Mouse (Mus musculus): ENCODE results near the gene Fcgrt. TPM values are rescaled to one million over a fixed set of nuclear protein-coding genes. Genes with fewer than 3 reads are reported as not detected.

Gene Fcgrt
- total and polyA plus RNA-seq, 3 experiments, result 0.13 to 0.16 TPM; not detected in 1

GRCm38 (mm10) chr7:45135993-45136567 is 32.4 kb upstream of the Fcgrt start, which contains the start of the genes Gm45713 and Flt3l:
Gene Gm45713, minus strand, starts transcription at chr7:45136231.
Gene Flt3l, minus strand, starts transcription at chr7:45136432.
- Histone ChIP-seq H3K4me1 (ENCODE audit: control insufficient read depth in 1 of 2, insufficient read depth in 2 of 2) (peaks cover 5 to 25% of the 10 kb centered on the region in 2 experiments), H3K4me2 (ENCODE audit: insufficient read depth, low read depth, poor library complexity, severe bottlenecking) (peak within 1 kb of the TSS; percentile 72), H3K9me3 (replicated peaks; ENCODE audit: low read length) (peaks cover 3% of the 10 kb centered on the region), H3K27ac (ENCODE audit: insufficient read depth, low read depth) (no peak within 1 kb of the TSS), H3K36me3 (replicated peaks in 1 of 2; ENCODE audit: control insufficient read depth in 1 of 2, insufficient read depth in 1 of 2, low read length in 1 of 2) (peaks cover 0 to 26% of the 10 kb centered on the region in 2 experiments), H3K4me3 (replicated peaks in 1 of 3; ENCODE audit: low read depth in 2 of 3, low read length in 2 of 3, poor library complexity in 1 of 3) (peak within 1 kb of the TSS; percentile 64 to 76 (median 67)), H3K79me2 (replicated peaks; ENCODE audit: control insufficient read depth, extremely low read depth, insufficient read depth, poor library complexity, severe bottlenecking) (no peaks in the 10 kb centered on the region), H3K9ac (ENCODE audit: insufficient read depth, low read depth) (peak within 1 kb of the TSS; percentile 86), H3K27me3 (replicated peaks) (no peaks in the 10 kb centered on the region)
- dilution Hi-C loops (cut with MboI; ENCODE audit: extremely low pct_ligation_motif_present, extremely low pct_unique_long_range_greater_than_20kb, low sequenced_read_pairs) (no loop called here), in situ Hi-C loops (cut with MboI; ENCODE audit: low pct_ligation_motif_present, low pct_unique_long_range_greater_than_20kb, low sequenced_read_pairs) (no loop called here)
- TF ChIP-seq MAZ (IDR thresholded peaks at IDR 0.05; ENCODE audit: low read depth, low read length) (peak; percentile 52; the same call in 1 of the 2 replicates), KAT2A (IDR thresholded peaks at IDR 0.05; ENCODE audit: insufficient replicate concordance, low read length) (no peak), RAD21 (IDR thresholded peaks at IDR 0.05; ENCODE audit: low read depth, low read length) (peak; percentile 76), JUND (conservative IDR thresholded peaks at IDR 0.05; ENCODE audit: low read depth, low read length) (no peak), ZC3H11A (IDR thresholded peaks at IDR 0.05; ENCODE audit: low read depth, low read length) (no peak), CTCF (conservative IDR thresholded peaks at IDR 0.05 in 1 of 2, IDR thresholded peaks at IDR 0.05 in 1 of 2; ENCODE audit: low read depth in 2 of 2, low read length in 2 of 2) (peak; percentile 72 to 93), UBTF (IDR thresholded peaks at IDR 0.05; ENCODE audit: low read depth, low read length) (no peak), NELFE (IDR thresholded peaks at IDR 0.05; ENCODE audit: low read depth, low read length) (peak; percentile 30; the same call in 1 of the 2 replicates), USF1 (IDR thresholded peaks at IDR 0.05; ENCODE audit: low read depth, low read length) (no peak), TCF12 (IDR thresholded peaks at IDR 0.05; ENCODE audit: low read depth, low read length) (peak; percentile 48; the same call in 1 of the 2 replicates), SMC3 (IDR thresholded peaks at IDR 0.05; ENCODE audit: low read depth, low read length) (peak; percentile 86), BHLHE40 (IDR thresholded peaks at IDR 0.05; ENCODE audit: low read depth, low read length) (peak; percentile 58), ELF1 (IDR thresholded peaks at IDR 0.05; ENCODE audit: low read depth, low read length) (peak; percentile 25; the same call in 1 of the 2 replicates), MXI1 (IDR thresholded peaks at IDR 0.05; ENCODE audit: low read depth, low read length) (peak; percentile 90), POLR2A (IDR thresholded peaks at IDR 0.05; ENCODE audit: low read depth, low read length) (peak; percentile 34; the same call in 1 of the 2 replicates), MEF2A (IDR thresholded peaks at IDR 0.05; ENCODE audit: borderline replicate concordance, low read depth, low read length) (no peak), EP300 (IDR thresholded peaks at IDR 0.05; ENCODE audit: low read length) (no peak), MYC (IDR thresholded peaks at IDR 0.05; ENCODE audit: low read depth, low read length) (peak; percentile 73), HCFC1 (IDR thresholded peaks at IDR 0.05; ENCODE audit: low read depth, low read length) (peak; percentile 58), IRF4 (IDR thresholded peaks at IDR 0.05; ENCODE audit: low read depth, low read length) (peak; percentile 88), SIN3A (IDR thresholded peaks at IDR 0.05; ENCODE audit: low read length) (peak; percentile 95), ETS1 (conservative IDR thresholded peaks at IDR 0.05; ENCODE audit: low read depth, low read length) (peak; percentile 71)
- DNase-seq (ENCODE audit: extremely low read depth), result peak; percentile 85
